Mouse (Mus musculus) thymus, postnatal 0 days (tissue): ENCODE data around the gene Atl1. TPM values are rescaled to one million over a fixed set of nuclear protein-coding genes. Genes with fewer than 3 reads are reported as not detected.

Source experiments
- DNase-seq: peaks from one replicate; pipeline ENCODE4 v3.0.0-alpha.2; 2015; ENCODE audit warnings: low spot score
- polyA plus RNA-seq: library from polyadenylated mRNA; unstranded; fragments of >200 nt; fragmentation: Nextera tagmentation; extraction: Ambion mirVana; gene quantifications from 2 replicates; pipeline ENCODE4 v1.2.1, GENCODE M21; 2015

Atl1 gene
- polyA plus RNA-seq, 1 experiment from 2014 or later = 1.8 TPM

DNA sequence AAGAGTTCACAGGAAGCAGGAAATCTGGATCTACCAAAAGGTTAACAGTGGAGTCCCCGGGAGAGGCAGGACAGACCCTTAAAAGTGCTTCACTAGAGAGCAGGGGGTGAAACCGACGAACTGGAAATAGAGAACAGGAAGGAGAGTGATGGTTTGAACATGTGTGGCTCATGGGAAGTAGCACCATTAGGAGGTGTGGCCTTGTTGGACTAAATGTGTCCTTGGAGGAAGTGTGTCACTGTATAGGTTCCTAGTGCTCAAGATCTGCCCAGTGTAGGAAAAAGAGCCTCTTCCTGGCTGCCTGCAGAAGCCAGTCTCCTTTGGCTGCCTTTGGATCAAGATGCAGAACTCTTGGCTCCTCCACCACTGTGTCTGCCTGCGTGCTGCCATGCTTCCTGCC is 112.7 kb downstream of the Atl1 start:
- no peak for DNase-seq

DNA sequence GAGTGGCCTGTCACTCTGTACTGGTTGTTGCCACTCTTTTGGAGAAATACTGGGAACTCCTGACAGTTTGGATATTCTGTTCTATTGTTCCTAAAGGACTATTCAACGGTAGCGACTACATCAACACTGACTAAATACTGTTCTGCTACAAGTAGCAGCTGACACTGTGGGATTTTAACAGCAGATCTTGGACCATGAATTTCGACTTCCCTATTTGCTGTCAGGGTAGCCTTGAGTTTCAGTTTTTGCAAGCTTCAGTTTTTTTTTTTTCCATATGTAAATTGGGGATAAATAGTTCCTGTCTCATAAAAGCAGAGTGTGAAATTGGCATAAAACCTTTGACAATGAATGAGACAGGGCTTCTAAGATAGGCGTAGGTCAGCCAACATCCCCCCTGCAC is 117.9 kb downstream of the Atl1 start:
- DNase-seq = no peak

DNA sequence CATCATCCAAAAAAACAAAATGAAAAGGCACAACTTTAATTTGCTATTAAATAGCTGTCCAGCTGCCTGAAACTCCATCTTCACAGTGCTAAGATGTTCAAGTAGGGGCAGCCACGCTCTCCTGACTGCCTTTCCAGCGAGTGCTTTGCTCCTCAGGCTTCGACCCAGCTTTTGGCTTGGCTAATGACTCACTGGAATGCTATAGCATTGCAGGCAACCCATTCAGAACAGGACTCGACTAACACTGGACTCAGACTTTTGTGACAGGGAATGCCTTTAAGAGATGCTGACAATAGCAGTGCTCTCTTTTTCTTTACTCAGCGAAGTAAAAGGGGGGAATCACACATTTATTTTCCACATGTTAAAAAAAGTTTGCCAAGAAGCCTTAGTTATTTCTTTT is 119.3 kb downstream of the Atl1 start:
- DNase-seq = no peak

DNA sequence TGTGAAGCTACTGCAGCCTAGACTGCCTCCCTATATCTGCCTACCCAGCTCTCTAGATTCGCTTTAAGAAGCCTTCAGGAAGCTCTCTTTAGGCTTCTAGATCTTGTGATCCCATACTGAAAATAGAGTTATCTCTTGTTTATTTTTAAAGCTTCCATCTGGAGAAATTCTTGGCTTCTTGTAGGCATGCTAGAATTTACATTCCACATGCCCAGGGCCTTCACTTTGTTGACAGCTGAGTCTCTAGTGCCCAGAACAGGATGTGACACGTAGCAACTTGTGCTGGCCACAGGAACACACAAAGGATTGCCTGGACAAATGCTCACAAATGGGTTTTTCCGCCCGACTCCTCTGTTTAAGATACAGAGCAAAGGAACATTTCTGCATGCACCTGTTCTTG is 123.5 kb downstream of the Atl1 start:
- no peak for DNase-seq

Other genes starting within 250 kb of the Atl1 start
- gene Sos2, start 210.8 kb upstream of the Atl1 start, polyA plus RNA-seq = 5.9 and 6.9 TPM in 2 replicates
- 7.1 and 9.0 TPM in 2 replicates for gene L2hgdh, start 167.7 kb upstream of the Atl1 start, polyA plus RNA-seq
- 19.1 and 19.8 TPM in 2 replicates for gene Atp5s, start 167.7 kb upstream of the Atl1 start, polyA plus RNA-seq
- gene Cdkl1, start 101.3 kb upstream of the Atl1 start, polyA plus RNA-seq = 4.2 and 7.8 TPM in 2 replicates
- 11.9 and 15.3 TPM in 2 replicates for gene Map4k5, start 586 bp downstream of the Atl1 start, polyA plus RNA-seq
- 5.1 and 5.5 TPM in 2 replicates for gene Sav1, start 94.4 kb downstream of the Atl1 start, polyA plus RNA-seq
- gene Nin, start 221.1 kb downstream of the Atl1 start, polyA plus RNA-seq = 9.1 and 11.4 TPM in 2 replicates